Mouse (Mus musculus): ENCODE results near the gene Foxf1. TPM values are rescaled to one million over a fixed set of nuclear protein-coding genes. Genes with fewer than 3 reads are reported as not detected.

Foxf1 gene
- polyA plus RNA-seq, 1 experiment from 2014 or later: 1.9 TPM

GRCm38 (mm10) chr8:121130522-121130921 lies 46.3 kb downstream of the Foxf1 start:
- no peak overlapping the region for H3K27ac ChIP-seq (ENCODE audit: low read length)
- no peaks in the 10 kb centered on the region for H3K36me3 ChIP-seq (ENCODE audit: control insufficient read depth, insufficient read depth)
- 39% methylated on average over 5 of the region's 5 CpGs for WGBS
- no peaks in the 10 kb centered on the region for H3K9me3 ChIP-seq (replicated peaks; ENCODE audit: control insufficient read depth, low read length)
- peaks cover 9% of the 10 kb centered on the region; the same call in 1 of the 2 replicates for H3K4me1 ChIP-seq (ENCODE audit: control insufficient read depth, insufficient read depth, low read length)
- H3K9ac ChIP-seq (ENCODE audit: low read length): no peak overlapping the region
- no peak overlapping the region for H3K4me3 ChIP-seq (ENCODE audit: low read length)
- peaks cover 60% of the 10 kb centered on the region for H3K27me3 ChIP-seq (ENCODE audit: control insufficient read depth, insufficient read depth, low read length)
- no peak for ATAC-seq (replicated peaks; ENCODE audit: extremely low read depth, insufficient read depth, low FRiP score)
- no peak overlapping the region for H3K4me2 ChIP-seq (ENCODE audit: low read depth, low read length)

GRCm38 (mm10) chr8:121132961-121133513 lies 48.9 kb downstream of the Foxf1 start:
- Histone ChIP-seq H3K9ac (ENCODE audit: low read length) (no peak overlapping the region), H3K4me1 (ENCODE audit: control insufficient read depth, insufficient read depth, low read length) (peaks cover 5% of the 10 kb centered on the region; the same call in 1 of the 2 replicates), H3K27me3 (ENCODE audit: control insufficient read depth, insufficient read depth, low read length) (peaks cover 35% of the 10 kb centered on the region), H3K4me3 (ENCODE audit: low read length) (no peak overlapping the region), H3K4me2 (ENCODE audit: low read depth, low read length) (no peak overlapping the region), H3K9me3 (replicated peaks; ENCODE audit: control insufficient read depth, low read length) (peaks cover 6% of the 10 kb centered on the region; the same call in 1 of the 2 replicates), H3K27ac (ENCODE audit: low read length) (no peak overlapping the region), H3K36me3 (ENCODE audit: control insufficient read depth, insufficient read depth) (no peaks in the 10 kb centered on the region; the same call in 1 of the 2 replicates)
- 74% methylated on average over 5 of the region's 5 CpGs for WGBS
- no peak for ATAC-seq (replicated peaks; ENCODE audit: extremely low read depth, insufficient read depth, low FRiP score)

DNA sequence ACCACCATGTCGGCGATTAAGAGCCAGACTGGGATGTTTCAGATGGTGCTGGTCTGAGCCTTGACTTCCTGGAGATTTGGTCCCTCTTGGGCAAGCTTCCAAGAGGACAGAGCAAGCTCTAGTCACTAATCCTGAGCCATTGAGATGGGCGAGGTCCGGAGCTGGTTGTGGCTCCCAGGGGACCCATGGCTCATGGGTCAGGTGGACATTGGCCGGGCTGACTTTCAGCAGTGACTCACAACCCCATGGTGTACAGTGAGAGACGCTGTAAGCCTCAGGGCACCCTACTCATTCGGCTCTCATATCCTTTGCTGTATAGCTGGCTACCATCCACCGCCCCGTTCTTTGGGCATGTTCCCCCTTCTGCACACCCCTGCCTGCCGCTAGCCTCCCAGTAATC lies 49.9 kb downstream of the Foxf1 start:
- H3K27ac ChIP-seq (ENCODE audit: low read length): no peak overlapping the region
- H3K36me3 ChIP-seq (ENCODE audit: control insufficient read depth, insufficient read depth): no peaks in the 10 kb centered on the region; the same call in 1 of the 2 replicates
- peaks cover 24% of the 10 kb centered on the region for H3K27me3 ChIP-seq (ENCODE audit: control insufficient read depth, insufficient read depth, low read length)
- H3K9me3 ChIP-seq (replicated peaks; ENCODE audit: control insufficient read depth, low read length): peaks cover 6% of the 10 kb centered on the region; the same call in 1 of the 2 replicates
- WGBS: 83% methylated on average over 10 of the region's 10 CpGs
- H3K9ac ChIP-seq (ENCODE audit: low read length): no peak overlapping the region
- H3K4me3 ChIP-seq (ENCODE audit: low read length): no peak overlapping the region
- ATAC-seq (replicated peaks; ENCODE audit: extremely low read depth, insufficient read depth, low FRiP score): no peak
- H3K4me2 ChIP-seq (ENCODE audit: low read depth, low read length): no peak overlapping the region
- peaks cover 3% of the 10 kb centered on the region; the same call in 1 of the 2 replicates for H3K4me1 ChIP-seq (ENCODE audit: control insufficient read depth, insufficient read depth, low read length)

GRCm38 (mm10) chr8:121134512-121134911 lies 50.3 kb downstream of the Foxf1 start:
- Histone ChIP-seq H3K27ac (ENCODE audit: low read length) (no peak overlapping the region), H3K4me1 (ENCODE audit: control insufficient read depth, insufficient read depth, low read length) (peaks cover 3% of the 10 kb centered on the region; the same call in 1 of the 2 replicates), H3K9ac (ENCODE audit: low read length) (no peak overlapping the region), H3K27me3 (ENCODE audit: control insufficient read depth, insufficient read depth, low read length) (peaks cover 20% of the 10 kb centered on the region), H3K4me3 (ENCODE audit: low read length) (no peak overlapping the region), H3K4me2 (ENCODE audit: low read depth, low read length) (no peak overlapping the region), H3K9me3 (replicated peaks; ENCODE audit: control insufficient read depth, low read length) (peaks cover 6% of the 10 kb centered on the region; the same call in 1 of the 2 replicates), H3K36me3 (ENCODE audit: control insufficient read depth, insufficient read depth) (no peaks in the 10 kb centered on the region; the same call in 1 of the 2 replicates)
- ATAC-seq (replicated peaks; ENCODE audit: extremely low read depth, insufficient read depth, low FRiP score): no peak
- 89% methylated on average over 11 of the region's 11 CpGs for WGBS

DNA sequence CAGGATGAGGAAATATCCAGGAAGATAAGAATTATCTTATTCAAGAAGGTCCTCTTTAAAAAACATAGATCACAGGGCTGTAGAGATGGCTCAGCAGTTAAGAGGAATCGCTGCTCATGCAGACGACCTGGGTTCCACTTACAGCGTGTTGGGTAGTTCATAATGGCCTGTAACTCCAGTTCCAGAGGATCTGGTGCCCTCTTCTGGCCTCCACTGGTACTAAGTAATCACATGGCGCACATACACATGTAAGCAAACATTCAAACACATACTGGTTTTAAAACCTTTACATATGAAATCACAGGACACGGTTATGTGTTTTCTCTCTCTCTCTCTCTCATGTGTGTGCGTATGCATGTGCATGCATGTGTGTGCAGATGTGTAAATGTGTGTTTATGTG lies 52.7 kb downstream of the Foxf1 start:
- H3K4me3 ChIP-seq (ENCODE audit: low read length): no peak overlapping the region
- H3K27ac ChIP-seq (ENCODE audit: low read length): no peak overlapping the region
- 96% methylated on average over 6 of the region's 6 CpGs for WGBS
- H3K4me1 ChIP-seq (ENCODE audit: control insufficient read depth, insufficient read depth, low read length): peaks cover 3% of the 10 kb centered on the region; the same call in 1 of the 2 replicates
- peaks cover 2% of the 10 kb centered on the region; the same call in 1 of the 2 replicates for H3K27me3 ChIP-seq (ENCODE audit: control insufficient read depth, insufficient read depth, low read length)
- no peaks in the 10 kb centered on the region; the same call in 1 of the 2 replicates for H3K36me3 ChIP-seq (ENCODE audit: control insufficient read depth, insufficient read depth)
- no peak overlapping the region for H3K4me2 ChIP-seq (ENCODE audit: low read depth, low read length)
- ATAC-seq (replicated peaks; ENCODE audit: extremely low read depth, insufficient read depth, low FRiP score): no peak
- H3K9me3 ChIP-seq (replicated peaks; ENCODE audit: control insufficient read depth, low read length): peaks cover 6% of the 10 kb centered on the region; the same call in 1 of the 2 replicates
- no peak overlapping the region for H3K9ac ChIP-seq (ENCODE audit: low read length)

Small RNAs within 50 kb of the gene (microRNA-seq; reads per million reads assigned to microRNA genes)
- not detected for gene Gm27530

Other genes starting within 250 kb of the Foxf1 start
- 32.1 and 32.3 TPM in 2 replicates for gene Mthfsd, start 24.0 kb downstream of the Foxf1 start, polyA plus RNA-seq (2015; fragmentation: Nextera tagmentation; extraction: Ambion mirVana)
- 3.5 and 4.4 TPM in 2 replicates for gene Foxc2, start 31.8 kb downstream of the Foxf1 start, polyA plus RNA-seq (2015; fragmentation: Nextera tagmentation; extraction: Ambion mirVana)
- 0.49 and 0.62 TPM in 2 replicates for gene Foxl1, start 43.6 kb downstream of the Foxf1 start, polyA plus RNA-seq (2015; fragmentation: Nextera tagmentation; extraction: Ambion mirVana)

Measured in heart, embryonic 16.5 days (tissue).